Mouse (Mus musculus): ENCODE measurements around the gene Lrrc36. TPM values are rescaled to one million over a fixed set of nuclear protein-coding genes. Genes with fewer than 3 reads are reported as not detected.

The Lrrc36 gene
- total RNA-seq, 2 experiments from 2014 or later: 0.61 TPM; not detected in 1

DNA sequence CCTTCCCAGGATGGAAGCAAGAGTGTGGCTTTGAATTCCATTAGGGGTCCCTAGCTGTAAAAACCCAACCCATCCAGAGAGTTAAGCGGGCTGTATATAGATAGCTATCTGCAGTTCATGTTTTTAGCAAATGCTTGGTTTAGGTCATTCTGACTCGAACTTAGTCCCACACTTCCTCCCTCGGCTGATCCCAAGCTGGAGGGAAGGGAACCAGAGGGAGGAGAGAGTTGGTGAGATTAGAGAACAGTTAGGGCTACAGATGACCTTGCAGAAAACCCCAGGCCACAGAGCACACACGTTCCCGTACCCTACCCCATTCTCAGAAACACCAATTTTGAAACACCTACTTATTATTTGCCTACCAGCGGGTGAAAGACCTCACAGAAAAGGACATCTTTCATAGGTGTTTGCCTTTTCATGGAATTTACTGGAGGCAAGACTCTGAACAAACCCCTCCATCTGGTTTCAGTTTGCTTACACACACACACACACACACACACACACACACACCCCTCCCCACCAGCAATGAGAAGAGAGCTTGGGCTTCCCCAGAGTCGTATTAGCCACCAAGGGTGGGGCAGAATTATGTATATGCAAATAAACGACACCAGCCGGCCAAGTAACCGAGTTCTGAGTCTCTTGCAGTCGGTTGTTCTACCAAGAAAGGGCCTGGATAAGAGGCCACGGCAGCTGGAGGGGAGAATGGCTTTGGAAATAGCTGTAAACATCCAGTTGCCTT is 96.8 kb downstream of the Lrrc36 start:
- ATAC-seq (replicated peaks; ENCODE audit: low FRiP score, low TSS enrichment, poor library complexity, severe bottlenecking): no peak

Other genes with a start within 250 kb of the Lrrc36 start
- gene Cbfb, start 242.9 kb upstream of the Lrrc36 start, total RNA-seq (2014; fragmentation: Nextera tagmentation): 29.5 and 34.0 TPM in 2 replicates
- gene Cbfb, start 242.9 kb upstream of the Lrrc36 start, total RNA-seq (2017): 48.2 and 98.0 TPM in 2 replicates
- 22.9 and 24.2 TPM in 2 replicates for gene D230025D16Rik, start 188.4 kb upstream of the Lrrc36 start, total RNA-seq (2014; fragmentation: Nextera tagmentation)
- gene D230025D16Rik, start 188.4 kb upstream of the Lrrc36 start, total RNA-seq (2017): 11.3 and 15.1 TPM in 2 replicates
- 1.4 and 2.6 TPM in 2 replicates for gene B3gnt9, start 158.4 kb upstream of the Lrrc36 start, total RNA-seq (2014; fragmentation: Nextera tagmentation)
- 0.23 TPM in 1 of 2 replicates, not detected in the other for gene B3gnt9, start 158.4 kb upstream of the Lrrc36 start, total RNA-seq (2017)
- 10.1 and 18.1 TPM in 2 replicates for gene Tradd, start 149.0 kb upstream of the Lrrc36 start, total RNA-seq (2014; fragmentation: Nextera tagmentation)
- gene Tradd, start 149.0 kb upstream of the Lrrc36 start, total RNA-seq (2017): 14.0 and 15.0 TPM in 2 replicates
- gene Fbxl8, start 148.9 kb upstream of the Lrrc36 start, total RNA-seq (2014; fragmentation: Nextera tagmentation): 2.4 and 2.7 TPM in 2 replicates
- gene Fbxl8, start 148.9 kb upstream of the Lrrc36 start, total RNA-seq (2017): 1.7 and 1.9 TPM in 2 replicates
- gene Hsf4, start 143.8 kb upstream of the Lrrc36 start, total RNA-seq (2014; fragmentation: Nextera tagmentation): not detected in 2 replicates
- gene Hsf4, start 143.8 kb upstream of the Lrrc36 start, total RNA-seq (2017): not detected in 2 replicates
- 0.49 TPM in 1 of 2 replicates, not detected in the other for gene Nol3, start 137.4 kb upstream of the Lrrc36 start, total RNA-seq (2014; fragmentation: Nextera tagmentation)
- gene Nol3, start 137.4 kb upstream of the Lrrc36 start, total RNA-seq (2017): 0.04 TPM in 1 of 2 replicates, not detected in the other
- gene 4931428F04Rik, start 123.7 kb upstream of the Lrrc36 start, total RNA-seq (2014; fragmentation: Nextera tagmentation): 3.2 and 4.9 TPM in 2 replicates
- 0.42 and 5.5 TPM in 2 replicates for gene 4931428F04Rik, start 123.7 kb upstream of the Lrrc36 start, total RNA-seq (2017)
- gene Exoc3l, start 117.5 kb upstream of the Lrrc36 start, total RNA-seq (2014; fragmentation: Nextera tagmentation): 0.64 and 7.1 TPM in 2 replicates
- gene Exoc3l, start 117.5 kb upstream of the Lrrc36 start, total RNA-seq (2017): 0.27 TPM in 1 of 2 replicates, not detected in the other
- 385 and 390 TPM in 2 replicates for gene E2f4, start 115.9 kb upstream of the Lrrc36 start, total RNA-seq (2014; fragmentation: Nextera tagmentation)
- 74.9 and 128 TPM in 2 replicates for gene E2f4, start 115.9 kb upstream of the Lrrc36 start, total RNA-seq (2017)
- gene Elmo3, start 108.0 kb upstream of the Lrrc36 start, total RNA-seq (2014; fragmentation: Nextera tagmentation): 1.4 and 7.7 TPM in 2 replicates
- gene Elmo3, start 108.0 kb upstream of the Lrrc36 start, total RNA-seq (2017): 0.61 TPM in 1 of 2 replicates, not detected in the other
- gene Lrrc29, start 87.3 kb upstream of the Lrrc36 start, total RNA-seq (2014; fragmentation: Nextera tagmentation): 8.3 and 9.8 TPM in 2 replicates
- 4.8 TPM in 2 replicates for gene Lrrc29, start 87.3 kb upstream of the Lrrc36 start, total RNA-seq (2017)
- gene Tmem208, start 87.2 kb upstream of the Lrrc36 start, total RNA-seq (2014; fragmentation: Nextera tagmentation): 86.9 and 175 TPM in 2 replicates
- 46.9 and 64.6 TPM in 2 replicates for gene Tmem208, start 87.2 kb upstream of the Lrrc36 start, total RNA-seq (2017)
- 7.0 and 9.1 TPM in 2 replicates for gene Fhod1, start 65.6 kb upstream of the Lrrc36 start, total RNA-seq (2014; fragmentation: Nextera tagmentation)
- gene Fhod1, start 65.6 kb upstream of the Lrrc36 start, total RNA-seq (2017): 0.99 and 8.2 TPM in 2 replicates
- gene Slc9a5, start 64.7 kb upstream of the Lrrc36 start, total RNA-seq (2014; fragmentation: Nextera tagmentation): 0.22 TPM in 1 of 2 replicates, not detected in the other
- 0.04 TPM in 1 of 2 replicates, not detected in the other for gene Slc9a5, start 64.7 kb upstream of the Lrrc36 start, total RNA-seq (2017)
- not detected in 2 replicates for gene Plekhg4, start 40.3 kb upstream of the Lrrc36 start, total RNA-seq (2014; fragmentation: Nextera tagmentation)
- not detected in 2 replicates for gene Plekhg4, start 40.3 kb upstream of the Lrrc36 start, total RNA-seq (2017)
- gene Kctd19, start 69 bp upstream of the Lrrc36 start, total RNA-seq (2014; fragmentation: Nextera tagmentation): not detected in 2 replicates
- gene Kctd19, start 69 bp upstream of the Lrrc36 start, total RNA-seq (2017): not detected in 2 replicates
- gene Tppp3, start 58.0 kb downstream of the Lrrc36 start, total RNA-seq (2014; fragmentation: Nextera tagmentation): 0.45 and 1.4 TPM in 2 replicates
- 1.3 TPM in 1 of 2 replicates, not detected in the other for gene Tppp3, start 58.0 kb downstream of the Lrrc36 start, total RNA-seq (2017)
- 8.4 and 12.8 TPM in 2 replicates for gene Zdhhc1, start 83.3 kb downstream of the Lrrc36 start, total RNA-seq (2014; fragmentation: Nextera tagmentation)
- 2.2 and 3.8 TPM in 2 replicates for gene Zdhhc1, start 83.3 kb downstream of the Lrrc36 start, total RNA-seq (2017)
- gene Hsd11b2, start 105.2 kb downstream of the Lrrc36 start, total RNA-seq (2014; fragmentation: Nextera tagmentation): 0.20 TPM in 1 of 2 replicates, not detected in the other
- 0.19 TPM in 1 of 2 replicates, not detected in the other for gene Hsd11b2, start 105.2 kb downstream of the Lrrc36 start, total RNA-seq (2017)
- 51.9 and 70.3 TPM in 2 replicates for gene Atp6v0d1, start 152.5 kb downstream of the Lrrc36 start, total RNA-seq (2014; fragmentation: Nextera tagmentation)
- gene Atp6v0d1, start 152.5 kb downstream of the Lrrc36 start, total RNA-seq (2017): 21.0 and 32.0 TPM in 2 replicates
- gene Ripor1, start 191.7 kb downstream of the Lrrc36 start, total RNA-seq (2014; fragmentation: Nextera tagmentation): 148 and 206 TPM in 2 replicates
- gene Ripor1, start 191.7 kb downstream of the Lrrc36 start, total RNA-seq (2017): 16.7 and 20.6 TPM in 2 replicates
- 96.1 and 112 TPM in 2 replicates for gene Ctcf, start 223.0 kb downstream of the Lrrc36 start, total RNA-seq (2014; fragmentation: Nextera tagmentation)
- gene Ctcf, start 223.0 kb downstream of the Lrrc36 start, total RNA-seq (2017): 113 and 160 TPM in 2 replicates
- not detected in 2 replicates for gene Agrp, start 223.8 kb downstream of the Lrrc36 start, total RNA-seq (2014; fragmentation: Nextera tagmentation)
- gene Agrp, start 223.8 kb downstream of the Lrrc36 start, total RNA-seq (2017): not detected in 2 replicates

All from megakaryocyte-erythroid progenitor cell, adult 5-6 weeks (primary cell).